Mouse (Mus musculus): ENCODE data around the gene Rbsn.

Rbsn gene

DNA sequence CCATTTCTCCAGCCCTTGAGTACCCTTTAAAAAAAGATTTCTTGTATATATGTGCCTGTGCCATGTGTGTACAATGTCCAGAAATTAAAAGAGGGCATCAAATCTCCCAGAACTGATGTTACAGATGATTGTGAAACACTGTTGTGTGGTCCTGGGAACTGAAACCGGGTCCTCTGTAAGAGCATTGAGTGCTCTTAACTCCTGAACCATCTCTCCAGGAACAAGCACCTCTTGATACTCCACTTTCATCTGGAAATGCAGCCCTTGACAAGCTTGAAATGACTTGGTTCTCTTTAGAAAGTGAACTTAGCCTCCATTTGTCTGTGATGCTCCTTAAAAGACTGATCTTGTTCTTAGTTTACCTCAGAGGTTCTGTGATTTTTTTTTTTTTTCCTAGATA lies 52.0 kb downstream of the Rbsn start:
- DNase-seq: no peak

DNA sequence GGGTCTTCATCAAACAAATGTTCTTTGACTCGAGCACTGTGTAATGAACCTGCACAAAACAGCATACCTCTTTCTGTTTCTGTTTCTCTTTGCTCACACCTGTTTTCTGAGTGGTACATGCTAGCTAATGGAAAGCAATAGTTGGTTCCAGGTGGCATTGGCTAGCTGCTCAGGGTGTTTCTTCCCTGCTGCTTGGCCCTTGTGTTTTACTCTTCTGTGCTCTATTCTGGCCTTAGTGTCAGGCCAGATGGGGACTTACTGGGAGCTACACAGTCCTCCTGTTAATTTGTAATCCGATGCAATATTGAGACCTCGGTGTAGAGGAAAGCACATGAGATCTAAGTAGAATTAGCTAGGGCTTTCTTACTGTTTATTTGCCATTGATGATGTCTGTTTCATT lies 55.9 kb downstream of the Rbsn start:
- DNase-seq: no peak

- DNase-seq: no peak
Measured at GRCm38 (mm10) chr6:92153774-92154173, 61.0 kb downstream of the Rbsn start.

DNA sequence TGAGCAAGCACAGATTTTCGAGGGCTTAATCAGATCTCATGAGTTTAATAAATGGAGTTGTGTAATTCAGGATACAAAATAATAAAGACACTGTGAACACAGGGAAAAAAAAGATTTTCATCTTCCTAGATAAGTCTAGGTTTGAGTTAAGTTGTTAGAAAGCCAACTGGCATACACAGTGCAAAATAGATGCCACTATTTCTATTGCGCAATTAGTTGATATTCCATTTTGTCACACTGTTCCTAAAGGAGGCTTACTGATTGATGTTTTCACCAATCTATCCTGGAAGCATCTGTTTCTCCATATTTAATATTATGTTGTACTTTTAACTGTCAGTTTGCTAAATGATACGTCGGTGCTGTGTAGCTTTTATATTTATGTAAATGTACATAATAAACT lies 68.8 kb downstream of the Rbsn start:
- DNase-seq: no peak
